ENCODE assay signal across 32 mouse cellular contexts in the genomic region with DNA sequence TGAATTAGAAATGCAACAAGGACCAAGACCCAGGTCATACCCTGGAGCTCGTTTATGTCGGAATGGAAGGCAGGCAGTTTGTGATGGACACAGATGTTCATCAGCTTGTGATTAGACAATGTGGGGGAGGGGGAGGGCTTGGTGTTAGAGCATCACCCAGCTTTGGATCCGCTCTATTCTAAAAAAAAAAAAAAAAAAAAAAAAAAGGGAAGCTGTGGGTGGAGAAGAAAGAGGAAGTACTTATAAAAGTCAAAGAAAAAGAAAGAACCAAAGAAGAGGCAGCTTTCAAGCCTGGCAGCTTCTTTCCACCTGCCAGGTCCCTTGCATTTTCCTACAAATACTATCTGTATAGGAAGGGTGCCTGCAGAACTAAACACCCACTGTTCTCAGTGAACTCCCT. TPM values are rescaled to one million over a fixed set of nuclear protein-coding genes. Genes with fewer than 3 reads are reported as not detected.
DNase-seq lines count a peak whose midpoint lies in the region; ATAC-seq and TF ChIP-seq lines count a peak whose summit lies in the region.
"Had no signal": no experiment of that assay in that cellular context is flagged by ENCODE, and none has a peak within 500 bp of the region (broad histone marks: within the 10 kb centered on the region; RNA-seq: fewer than 3 reads in every experiment).

No protein-coding gene starts in this region.

- H3K4me2 ChIP-seq in liver, postnatal 0 days (ENCODE audit: low read depth, low read length) = 0 out of 2 replicates have a peak overlapping the region, but pooled peaks have one; percentile 26
- H3K4me2 ChIP-seq: heart, embryonic 13.5 days; hindbrain, embryonic 15.5 days; limb, embryonic 12.5 days; liver, embryonic 12.5 days; midbrain, embryonic 15.5 days; neural tube, embryonic 13.5 days; stomach, embryonic 15.5 days had no signal

- TF ChIP-seq CTCF in liver, postnatal 0 days (IDR thresholded peaks at IDR 0.05; ENCODE audit: low read depth) = no peak

- peaks cover 12% of the 10 kb centered on the region; the same call in 1 of the 2 replicates for H3K4me1 ChIP-seq in liver, postnatal 0 days (ENCODE audit: insufficient read depth)
- H3K4me1 ChIP-seq: forebrain, embryonic 10.5 days had no signal

- no peaks in the 10 kb centered on the region for H3K79me2 ChIP-seq in macrophage (ENCODE audit: inconsistent target)

- H3K36me3 ChIP-seq in liver, postnatal 0 days (replicated peaks; ENCODE audit: insufficient read depth, low read length) = no peaks in the 10 kb centered on the region
- H3K36me3 ChIP-seq in macrophage (ENCODE audit: inconsistent target) = no peaks in the 10 kb centered on the region
- no peaks in the 10 kb centered on the region for H3K36me3 ChIP-seq in splenic B cell, adult 2 months (ENCODE audit: control insufficient read depth, insufficient read depth, low read length, poor library complexity, severe bottlenecking)

- no peak for ATAC-seq in liver, postnatal 0 days
- ATAC-seq: forebrain, embryonic 16.5 days; liver, embryonic 12.5 days; midbrain, embryonic 15.5 days had no signal

- H3K9ac ChIP-seq in liver, postnatal 0 days (replicated peaks) = no peak overlapping the region
- H3K9ac ChIP-seq: heart, embryonic 13.5 days; hindbrain, embryonic 15.5 days; limb, embryonic 12.5 days; liver, embryonic 12.5 days; midbrain, embryonic 15.5 days; neural tube, embryonic 13.5 days; stomach, embryonic 15.5 days had no signal

- H3K27me3 ChIP-seq in liver, postnatal 0 days (ENCODE audit: insufficient read depth, low read length) = no peaks in the 10 kb centered on the region
- H3K27me3 ChIP-seq in splenic B cell, adult 2 months (ENCODE audit: control insufficient read depth, insufficient read depth, low read length, poor library complexity, severe bottlenecking) = no peaks in the 10 kb centered on the region
- H3K27me3 ChIP-seq: heart, embryonic 13.5 days; hindbrain, embryonic 15.5 days; limb, embryonic 12.5 days; liver, embryonic 12.5 days; midbrain, embryonic 15.5 days; neural tube, embryonic 13.5 days; stomach, embryonic 15.5 days had no signal

- H3K4me3 ChIP-seq in liver, postnatal 0 days (ENCODE audit: low read depth, low read length) = no peak overlapping the region
- no peak overlapping the region for H3K4me3 ChIP-seq in macrophage (ENCODE audit: inconsistent target)
- H3K4me3 ChIP-seq: forebrain, embryonic 10.5 days; heart, adult 2 months; heart, embryonic 13.5 days; hindbrain, embryonic 15.5 days; layer of hippocampus, adult 2 months; limb, embryonic 12.5 days; liver, embryonic 12.5 days; midbrain, embryonic 15.5 days; myocyte; neural tube, embryonic 13.5 days; stomach, embryonic 15.5 days had no signal

- WGBS in liver, postnatal 0 days (ENCODE audit: insufficient replicate concordance) = 38% methylated on average over 3 of the region's 3 CpGs
- no CpG with 5 or more reads among the region's 3 CpGs for WGBS in macrophage (ENCODE audit: missing documents)

- TF ChIP-seq EP300 in liver, postnatal 0 days (IDR thresholded peaks at IDR 0.05; ENCODE audit: low read depth) = no peak

- H3K9me3 ChIP-seq in liver, postnatal 0 days (ENCODE audit: low read length) = no peaks in the 10 kb centered on the region
- H3K9me3 ChIP-seq: forebrain, embryonic 10.5 days; heart, embryonic 13.5 days; hindbrain, embryonic 15.5 days; limb, embryonic 12.5 days; liver, embryonic 12.5 days; midbrain, embryonic 15.5 days; neural tube, embryonic 13.5 days; stomach, embryonic 15.5 days had no signal

- H3K27ac ChIP-seq in liver, postnatal 0 days (ENCODE audit: low read depth) = no peak overlapping the region
- peak overlapping the region; percentile 22 for H3K27ac ChIP-seq in macrophage
- H3K27ac ChIP-seq: forebrain, embryonic 10.5 days; heart, adult 2 months; heart, embryonic 13.5 days; hindbrain, embryonic 15.5 days; layer of hippocampus, adult 2 months; limb, embryonic 12.5 days; liver, embryonic 12.5 days; midbrain, embryonic 15.5 days; neural tube, embryonic 13.5 days; stomach, embryonic 15.5 days had no signal

- DNase-seq in liver, postnatal 0 days = peak; percentile 30
- DNase-seq in liver = no peak
- peak; percentile 81 for DNase-seq in MEL-GATA-1-ER (ENCODE audit: extremely low read depth, low read depth)
- peak; percentile 85 for DNase-seq in splenic B cell, adult 2 months (ENCODE audit: low read depth, low spot score)
- no peak for DNase-seq in cerebellum, adult 11 months
- no peak for DNase-seq in adrenal gland, postnatal 36 days
- DNase-seq in right cerebral cortex, postnatal 10 days (ENCODE audit: low spot score in 2 of 2) = no peak
- DNase-seq: adrenal gland, postnatal 14 days; cerebellum, adult 11-12 months; cerebellum, postnatal 10 days; gastrocnemius, postnatal 25 days; heart, adult 2 months; heart, postnatal 36 days; kidney, adult 8-10 months; kidney, postnatal 14 days; layer of hippocampus, postnatal 36 days; lung, adult 2 months; lung, postnatal 14 days; right cerebral cortex, adult 18-20 months; thymus, postnatal 4 days had no signal

RNA-seq across cellular contexts. Expression of gene Cd276, which starts 17.5 kb away (rescaled TPM):
- polyA plus RNA-seq in liver, postnatal 0 days (2015; fragmentation: Nextera tagmentation; extraction: Ambion mirVana) = 1.4 and 1.5 TPM in 2 replicates
- total RNA-seq in macrophage (2018; cell fraction: chromatin; rRNA removed) = 1 to 10 TPM in 2 of 26 experiments, under 1 TPM in 6, not detected in 18; 0.24 to 7.0 (median 0.68) TPM
- total RNA-seq in macrophage (2018; cell fraction: cytosol; rRNA removed) = under 1 TPM in 24 of 26 experiments, not detected in 2; 0.07 to 0.76 (median 0.32) TPM
- 1 to 10 TPM in 8 of 26 experiments, under 1 TPM in 4, not detected in 14; 0.18 to 3.2 (median 1.5) TPM for total RNA-seq in macrophage (2018; cell fraction: nucleus; rRNA removed)
- polyA plus RNA-seq in macrophage (2018) = 0.34 to 2.5 TPM (median 0.49 TPM) in 3 replicates
- 10 to 100 TPM in 1 of 2 experiments, 1 to 10 TPM in 1; 9.7 to 12.6 TPM for total RNA-seq in adrenal gland, postnatal 36 days (2021)

RNA-seq across cellular contexts. Expression of gene Nptn, which starts 44.3 kb away (rescaled TPM):
- 66.3 and 73.8 TPM in 2 replicates for polyA plus RNA-seq in liver, postnatal 0 days (2015; fragmentation: Nextera tagmentation; extraction: Ambion mirVana)
- 100 to 1,000 TPM in 23 of 26 experiments, 10 to 100 TPM in 3; 79.3 to 327 (median 178) TPM for total RNA-seq in macrophage (2018; cell fraction: chromatin; rRNA removed)
- 100 to 1,000 TPM; 221 to 473 (median 294) TPM for total RNA-seq in macrophage (2018; cell fraction: cytosol; rRNA removed)
- 100 to 1,000 TPM; 199 to 863 (median 326) TPM for total RNA-seq in macrophage (2018; cell fraction: nucleus; rRNA removed)
- 350 to 497 TPM (median 426 TPM) in 3 replicates for polyA plus RNA-seq in macrophage (2018)
- 100 to 1,000 TPM; 170 to 181 TPM for total RNA-seq in adrenal gland, postnatal 36 days (2021)

RNA-seq across cellular contexts. Expression of gene Insyn1, which starts 49.4 kb away (rescaled TPM):
- not detected in 2 replicates for polyA plus RNA-seq in liver, postnatal 0 days (2015; fragmentation: Nextera tagmentation; extraction: Ambion mirVana)
- total RNA-seq in macrophage (2018; cell fraction: chromatin; rRNA removed) = 1 to 10 TPM in 1 of 26 experiments, not detected in 25; 2.2 TPM
- not detected for total RNA-seq in macrophage (2018; cell fraction: cytosol; rRNA removed)
- under 1 TPM in 1 of 26 experiments, not detected in 25; 0.96 TPM for total RNA-seq in macrophage (2018; cell fraction: nucleus; rRNA removed)
- not detected in 3 replicates for polyA plus RNA-seq in macrophage (2018)
- 10 to 100 TPM in 1 of 2 experiments, 1 to 10 TPM in 1; 8.3 to 10.6 TPM for total RNA-seq in adrenal gland, postnatal 36 days (2021)

Comparison
In these comparisons a context has a peak if more than half of its experiments do, and no peak if none do; other contexts are left out.
1. DNase-seq: peak in liver, postnatal 0 days (single experiment), MEL-GATA-1-ER (single experiment) and splenic B cell, adult 2 months (single experiment); none in liver (single experiment), cerebellum, adult 11 months (single experiment), adrenal gland, postnatal 36 days (0 of 2) and right cerebral cortex, postnatal 10 days (0 of 2).